Mouse (Mus musculus) lung, postnatal 4 days (tissue): ENCODE measurements at regions not wholly inside any gene's neighbourhood (a gene's known extent, or its start where the extent isn't known, plus 50 kb on each side); places are given as distances from the start of the nearest gene placed in this dataset.

Experiments used
- DNase-seq, 2 experiments: peaks; one replicate each; pipeline ENCODE4 v3.0.0; 2021

DNA sequence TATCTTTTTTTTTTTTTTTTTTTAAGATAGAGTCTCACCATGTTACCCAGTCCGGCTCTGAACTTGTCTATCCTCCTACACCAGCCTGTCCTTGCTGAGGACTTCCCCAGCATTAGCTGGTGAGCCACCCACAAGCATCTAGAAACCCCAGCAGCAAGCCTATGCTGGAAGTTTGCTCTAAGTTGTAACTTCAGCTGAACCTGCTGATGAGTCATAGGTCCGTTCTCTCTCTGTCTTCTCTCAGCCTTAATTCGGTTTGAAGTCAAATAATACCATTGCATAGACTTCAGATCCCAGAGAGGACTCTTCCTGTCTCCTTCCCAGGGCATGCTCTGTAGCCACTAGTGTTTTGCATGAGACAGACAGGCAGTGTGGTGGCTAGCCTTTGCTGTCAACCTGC lies 68.3 kb upstream of the Myrip start:
- no peak for DNase-seq

DNA sequence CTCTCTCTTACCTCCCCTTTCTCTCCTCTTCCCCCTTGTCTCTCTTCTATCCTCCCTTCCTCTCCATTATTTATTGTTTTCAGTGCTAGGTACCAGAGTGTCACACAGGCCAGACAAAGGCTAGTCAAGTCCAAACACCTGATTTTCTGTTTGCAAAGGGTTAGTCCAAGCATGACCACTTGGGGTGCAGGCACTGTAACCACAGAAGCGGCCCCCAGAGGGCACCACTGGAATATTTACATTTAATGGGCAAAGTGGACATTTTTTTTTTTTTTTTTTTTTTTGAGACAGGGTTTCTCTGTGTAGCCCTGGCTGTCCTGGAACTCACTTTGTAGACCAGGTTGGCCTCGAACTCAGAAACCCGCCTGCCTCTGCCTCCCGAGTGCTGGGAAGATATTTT lies 66.3 kb upstream of the Myrip start:
- peak in 1 of 2 experiments; percentile 31 for DNase-seq

DNA sequence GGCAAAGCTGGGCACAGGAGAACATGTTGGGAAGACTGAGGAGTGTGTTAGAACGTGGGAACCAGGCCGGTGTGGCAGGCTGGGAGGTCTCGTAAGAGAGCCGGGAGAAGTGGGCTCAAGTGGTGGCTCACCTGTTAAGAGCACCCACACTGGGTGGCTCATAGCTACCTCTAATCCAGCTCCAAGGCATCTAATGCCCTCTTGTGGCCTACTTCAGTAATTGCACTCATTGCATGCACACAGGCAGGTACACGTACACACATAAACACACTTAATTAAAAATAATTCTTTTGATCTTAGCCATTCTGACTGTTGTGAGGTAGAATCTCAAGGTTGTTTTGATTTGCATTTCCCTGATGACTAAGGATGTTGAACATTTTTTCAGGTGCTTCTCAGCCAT lies 55.9 kb upstream of the Myrip start:
- DNase-seq = no peak

DNA sequence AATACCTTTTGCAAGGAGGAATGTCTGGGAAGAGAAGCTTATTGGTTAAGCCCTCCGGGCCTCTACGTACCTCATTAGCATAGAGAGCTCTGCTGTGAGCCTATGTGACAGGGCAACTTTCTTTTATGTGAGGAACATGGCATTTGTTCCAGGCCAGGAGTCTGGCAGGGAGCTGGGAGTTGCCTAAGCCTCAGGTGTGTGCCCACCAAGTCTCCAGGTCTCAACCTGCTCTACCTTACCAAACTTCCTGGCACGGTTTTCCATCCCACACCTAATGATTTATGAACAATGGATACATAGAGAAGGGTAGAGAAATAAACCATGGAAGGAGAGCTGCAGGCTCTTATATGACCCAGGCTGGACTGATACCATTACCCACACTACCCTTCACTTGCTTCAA lies 52.6 kb upstream of the Myrip start:
- DNase-seq = no peak
